Mouse (Mus musculus): ENCODE data around the gene Trem2. TPM values are rescaled to one million over a fixed set of nuclear protein-coding genes. Genes with fewer than 3 reads are reported as not detected.

Trem2 gene
- total RNA-seq, 2 experiments from 2014 or later, result not detected

- no peak for ATAC-seq (replicated peaks; ENCODE audit: low FRiP score, poor library complexity, severe bottlenecking)
Observed at GRCm38 (mm10) chr17:48392616-48393015, 46.4 kb downstream of the Trem2 start.

GRCm38 (mm10) chr17:48401710-48402109, 55.5 kb downstream of the Trem2 start:
- no peak for ATAC-seq (replicated peaks; ENCODE audit: low FRiP score, poor library complexity, severe bottlenecking)

GRCm38 (mm10) chr17:48402751-48403150, 56.5 kb downstream of the Trem2 start:
- no peak for ATAC-seq (replicated peaks; ENCODE audit: low FRiP score, poor library complexity, severe bottlenecking)

Other genes starting within 250 kb of the Trem2 start
- gene 9830107B12Rik, start 200.1 kb upstream of the Trem2 start, total RNA-seq (2015; ENCODE audit: low replicate concordance), result 0.42 and 5.4 TPM in 2 replicates
- 2.1 and 3.0 TPM in 2 replicates for gene 9830107B12Rik, start 200.1 kb upstream of the Trem2 start, total RNA-seq (2017; ENCODE audit: low replicate concordance)
- 2.5 and 2.9 TPM in 2 replicates for gene A530064D06Rik, start 179.1 kb upstream of the Trem2 start, total RNA-seq (2015; ENCODE audit: low replicate concordance)
- gene A530064D06Rik, start 179.1 kb upstream of the Trem2 start, total RNA-seq (2017; ENCODE audit: low replicate concordance), result 3.5 and 5.9 TPM in 2 replicates
- gene Trem1, start 113.6 kb upstream of the Trem2 start, total RNA-seq (2015; ENCODE audit: low replicate concordance), result 1.3 and 4.3 TPM in 2 replicates
- 1.4 and 5.2 TPM in 2 replicates for gene Trem1, start 113.6 kb upstream of the Trem2 start, total RNA-seq (2017; ENCODE audit: low replicate concordance)
- gene Trem3, start 98.6 kb upstream of the Trem2 start, total RNA-seq (2015; ENCODE audit: low replicate concordance), result 8.0 and 24.9 TPM in 2 replicates
- gene Trem3, start 98.6 kb upstream of the Trem2 start, total RNA-seq (2017; ENCODE audit: low replicate concordance), result 9.3 and 19.0 TPM in 2 replicates
- gene Treml4, start 82.1 kb upstream of the Trem2 start, total RNA-seq (2015; ENCODE audit: low replicate concordance), result 2.9 and 4.2 TPM in 2 replicates
- 3.5 and 16.2 TPM in 2 replicates for gene Treml4, start 82.1 kb upstream of the Trem2 start, total RNA-seq (2017; ENCODE audit: low replicate concordance)
- gene Treml2, start 46.9 kb upstream of the Trem2 start, total RNA-seq (2015; ENCODE audit: low replicate concordance), result 5.8 and 18.4 TPM in 2 replicates
- 5.7 and 7.7 TPM in 2 replicates for gene Treml2, start 46.9 kb upstream of the Trem2 start, total RNA-seq (2017; ENCODE audit: low replicate concordance)
- 7.9 and 12.6 TPM in 2 replicates for gene B430306N03Rik, start 30.3 kb upstream of the Trem2 start, total RNA-seq (2015; ENCODE audit: low replicate concordance)
- gene B430306N03Rik, start 30.3 kb upstream of the Trem2 start, total RNA-seq (2017; ENCODE audit: low replicate concordance), result 2.6 and 8.1 TPM in 2 replicates
- gene Treml1, start 13.5 kb downstream of the Trem2 start, total RNA-seq (2015; ENCODE audit: low replicate concordance), result not detected in 2 replicates
- gene Treml1, start 13.5 kb downstream of the Trem2 start, total RNA-seq (2017; ENCODE audit: low replicate concordance), result not detected in 2 replicates
- gene Nfya, start 63.5 kb downstream of the Trem2 start, total RNA-seq (2015; ENCODE audit: low replicate concordance), result 133 and 142 TPM in 2 replicates
- 69.3 and 110 TPM in 2 replicates for gene Nfya, start 63.5 kb downstream of the Trem2 start, total RNA-seq (2017; ENCODE audit: low replicate concordance)
- gene Oard1, start 63.6 kb downstream of the Trem2 start, total RNA-seq (2015; ENCODE audit: low replicate concordance), result 42.9 and 62.9 TPM in 2 replicates
- gene Oard1, start 63.6 kb downstream of the Trem2 start, total RNA-seq (2017; ENCODE audit: low replicate concordance), result 81.9 and 87.0 TPM in 2 replicates
- not detected in 2 replicates for gene Apobec2, start 86.5 kb downstream of the Trem2 start, total RNA-seq (2015; ENCODE audit: low replicate concordance)
- gene Apobec2, start 86.5 kb downstream of the Trem2 start, total RNA-seq (2017; ENCODE audit: low replicate concordance), result not detected in 2 replicates
- 464 and 482 TPM in 2 replicates for gene Tspo2, start 105.1 kb downstream of the Trem2 start, total RNA-seq (2015; ENCODE audit: low replicate concordance)
- gene Tspo2, start 105.1 kb downstream of the Trem2 start, total RNA-seq (2017; ENCODE audit: low replicate concordance), result 322 and 537 TPM in 2 replicates
- 13.4 and 20.5 TPM in 2 replicates for gene Unc5cl, start 108.5 kb downstream of the Trem2 start, total RNA-seq (2015; ENCODE audit: low replicate concordance)
- 13.2 and 24.1 TPM in 2 replicates for gene Unc5cl, start 108.5 kb downstream of the Trem2 start, total RNA-seq (2017; ENCODE audit: low replicate concordance)